Mouse (Mus musculus): ENCODE data around the gene Sparc. TPM values are rescaled to one million over a fixed set of nuclear protein-coding genes. Genes with fewer than 3 reads are reported as not detected.
"Not testable (repeated sequence)": the region's sequence is repeated elsewhere in the genome, so short reads cannot be mapped to it uniquely, and the experiment has no call there.

Sparc gene
- polyA plus RNA-seq, 1 experiment from 2014 or later = 316 TPM

DNA sequence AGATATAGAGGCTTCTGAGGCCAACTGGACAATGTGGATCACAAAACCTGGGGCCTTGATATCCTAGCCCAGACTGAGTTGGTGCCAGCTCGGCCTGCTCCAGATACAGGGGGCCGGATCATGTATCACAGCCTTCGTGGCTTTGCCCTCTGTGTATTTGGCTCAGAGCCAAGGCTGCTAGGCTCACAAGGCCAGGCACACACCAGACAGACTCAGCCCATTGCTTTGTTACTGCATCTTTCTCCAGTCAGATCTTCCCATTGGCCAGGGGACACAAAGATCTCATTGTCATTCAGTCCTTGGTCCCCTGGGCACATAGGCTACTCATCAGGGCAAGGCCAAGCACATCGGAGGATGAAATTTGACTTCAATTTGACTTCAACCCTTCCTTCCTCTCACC is 773 bp upstream of the Sparc start:
- WGBS = 4% methylated on average over 4 of the region's 4 CpGs
- H3K9me3 ChIP-seq (ENCODE audit: control insufficient read depth, low read length) = no peaks in the 10 kb centered on the region

DNA sequence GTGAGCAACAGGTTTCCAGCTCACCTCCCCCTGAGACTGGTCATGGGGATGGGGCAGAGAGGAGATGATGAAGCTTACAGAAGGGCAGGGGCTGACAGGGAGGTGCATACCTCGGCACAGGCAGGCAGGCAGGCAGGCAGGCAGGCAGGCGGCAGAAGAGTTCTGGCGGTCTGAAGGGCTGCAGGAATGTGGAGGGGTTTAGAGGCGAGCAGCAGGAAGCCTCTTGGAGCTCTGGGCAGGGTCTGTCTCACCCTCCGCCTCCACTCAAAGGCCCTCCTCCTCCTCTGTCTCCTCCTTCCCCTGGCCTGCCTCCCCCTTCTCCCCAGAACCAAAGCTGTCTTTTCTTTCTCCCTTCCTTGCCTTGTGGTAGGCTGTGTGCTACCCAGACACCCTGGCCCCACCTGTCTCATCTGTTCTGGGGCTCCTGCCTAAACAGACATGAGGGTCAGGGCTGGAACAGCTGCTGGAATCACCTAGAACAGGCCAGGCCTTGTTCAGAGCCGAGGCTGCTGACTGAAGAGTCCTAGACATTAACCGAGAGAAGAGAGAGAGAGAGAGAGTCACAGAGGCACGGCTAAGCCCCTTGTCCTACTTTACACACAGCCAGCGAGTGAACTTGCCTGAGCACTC is 3.2 kb downstream of the Sparc start:
- peak overlapping the region; percentile 22 for H3K4me3 ChIP-seq (replicated peaks; ENCODE audit: low read length)
- H3K9ac ChIP-seq (replicated peaks; ENCODE audit: low read depth, low read length) = peak overlapping the region; percentile 35
- 5% methylated on average over 9 of the region's 9 CpGs for WGBS
- no peaks in the 10 kb centered on the region for H3K9me3 ChIP-seq (ENCODE audit: control insufficient read depth, low read length)
- peak; percentile 73; the same call in 1 of the 2 replicates for ATAC-seq
- peaks cover 38% of the 10 kb centered on the region for H3K4me1 ChIP-seq (replicated peaks; ENCODE audit: control insufficient read depth, insufficient read depth, low read length)
- H3K27ac ChIP-seq (ENCODE audit: low read length) = peak overlapping the region; percentile 53; the same call in 1 of the 2 replicates
- H3K27me3 ChIP-seq (replicated peaks; ENCODE audit: control insufficient read depth, insufficient read depth, low read length) = no peaks in the 10 kb centered on the region
- no peaks in the 10 kb centered on the region for H3K36me3 ChIP-seq (ENCODE audit: control insufficient read depth, insufficient read depth)
- H3K4me2 ChIP-seq (ENCODE audit: low read length) = peak overlapping the region; percentile 43

More for the DNA sequence above, 773 bp upstream of the Sparc start:
- H3K4me2 ChIP-seq (ENCODE audit: low read length) = no peak overlapping the region
- peaks cover 33% of the 10 kb centered on the region for H3K4me1 ChIP-seq (replicated peaks; ENCODE audit: control insufficient read depth, insufficient read depth, low read length)
- no peak overlapping the region for H3K4me3 ChIP-seq (replicated peaks; ENCODE audit: low read length)
- H3K36me3 ChIP-seq (ENCODE audit: control insufficient read depth, insufficient read depth) = no peaks in the 10 kb centered on the region
- peak; percentile 57 for ATAC-seq
- H3K9ac ChIP-seq (replicated peaks; ENCODE audit: low read depth, low read length) = no peak overlapping the region
- H3K27me3 ChIP-seq (replicated peaks; ENCODE audit: control insufficient read depth, insufficient read depth, low read length) = no peaks in the 10 kb centered on the region
- no peak overlapping the region for H3K27ac ChIP-seq (ENCODE audit: low read length)

DNA sequence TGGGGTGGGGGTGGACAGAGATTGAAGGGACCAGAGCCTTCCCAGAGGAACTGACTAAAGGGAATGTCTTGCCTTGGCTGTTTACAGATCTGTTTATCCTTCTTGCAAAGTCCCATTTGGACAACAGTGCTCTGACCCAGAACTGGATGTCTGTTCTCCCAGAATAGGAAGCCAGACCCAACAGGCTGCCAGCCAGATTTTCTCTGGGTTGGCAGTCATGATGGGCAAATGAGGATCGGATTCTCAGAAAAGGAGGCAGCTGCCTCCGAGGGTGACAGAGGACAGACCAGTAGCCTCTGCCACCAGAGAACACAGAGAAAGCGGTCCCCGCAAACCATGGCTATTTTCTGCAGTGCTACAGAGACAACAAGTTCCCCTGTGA is 3.7 kb downstream of the Sparc start:
- Histone ChIP-seq H3K4me3 (replicated peaks; ENCODE audit: low read length) (peak overlapping the region; percentile 22), H3K27ac (ENCODE audit: low read length) (peak overlapping the region; percentile 53; the same call in 1 of the 2 replicates), H3K4me1 (replicated peaks; ENCODE audit: control insufficient read depth, insufficient read depth, low read length) (peaks cover 34% of the 10 kb centered on the region), H3K36me3 (ENCODE audit: control insufficient read depth, insufficient read depth) (no peaks in the 10 kb centered on the region), H3K9ac (replicated peaks; ENCODE audit: low read depth, low read length) (peak overlapping the region; percentile 35), H3K27me3 (replicated peaks; ENCODE audit: control insufficient read depth, insufficient read depth, low read length) (no peaks in the 10 kb centered on the region), H3K4me2 (ENCODE audit: low read length) (peak overlapping the region; percentile 43), H3K9me3 (ENCODE audit: control insufficient read depth, low read length) (no peaks in the 10 kb centered on the region)
- no peak for ATAC-seq
- WGBS = 4% methylated on average over 4 of the region's 4 CpGs

- peak overlapping the region; percentile 22 for H3K4me3 ChIP-seq (replicated peaks; ENCODE audit: low read length)
- ATAC-seq = no peak
- H3K27me3 ChIP-seq (replicated peaks; ENCODE audit: control insufficient read depth, insufficient read depth, low read length) = no peaks in the 10 kb centered on the region
- H3K9me3 ChIP-seq (ENCODE audit: control insufficient read depth, low read length) = no peaks in the 10 kb centered on the region
- H3K36me3 ChIP-seq (ENCODE audit: control insufficient read depth, insufficient read depth) = no peaks in the 10 kb centered on the region
- H3K27ac ChIP-seq (ENCODE audit: low read length) = no peak overlapping the region
- peak overlapping the region; percentile 43 for H3K4me2 ChIP-seq (ENCODE audit: low read length)
- H3K9ac ChIP-seq (replicated peaks; ENCODE audit: low read depth, low read length) = 0 out of 2 replicates have a peak overlapping the region, but pooled peaks have one; percentile 17
- H3K4me1 ChIP-seq (replicated peaks; ENCODE audit: control insufficient read depth, insufficient read depth, low read length) = peaks cover 28% of the 10 kb centered on the region
- 9% methylated on average over 3 of the region's 3 CpGs for WGBS
Observed at GRCm38 (mm10) chr11:55418704-55419061, 4.3 kb downstream of the Sparc start.

DNA sequence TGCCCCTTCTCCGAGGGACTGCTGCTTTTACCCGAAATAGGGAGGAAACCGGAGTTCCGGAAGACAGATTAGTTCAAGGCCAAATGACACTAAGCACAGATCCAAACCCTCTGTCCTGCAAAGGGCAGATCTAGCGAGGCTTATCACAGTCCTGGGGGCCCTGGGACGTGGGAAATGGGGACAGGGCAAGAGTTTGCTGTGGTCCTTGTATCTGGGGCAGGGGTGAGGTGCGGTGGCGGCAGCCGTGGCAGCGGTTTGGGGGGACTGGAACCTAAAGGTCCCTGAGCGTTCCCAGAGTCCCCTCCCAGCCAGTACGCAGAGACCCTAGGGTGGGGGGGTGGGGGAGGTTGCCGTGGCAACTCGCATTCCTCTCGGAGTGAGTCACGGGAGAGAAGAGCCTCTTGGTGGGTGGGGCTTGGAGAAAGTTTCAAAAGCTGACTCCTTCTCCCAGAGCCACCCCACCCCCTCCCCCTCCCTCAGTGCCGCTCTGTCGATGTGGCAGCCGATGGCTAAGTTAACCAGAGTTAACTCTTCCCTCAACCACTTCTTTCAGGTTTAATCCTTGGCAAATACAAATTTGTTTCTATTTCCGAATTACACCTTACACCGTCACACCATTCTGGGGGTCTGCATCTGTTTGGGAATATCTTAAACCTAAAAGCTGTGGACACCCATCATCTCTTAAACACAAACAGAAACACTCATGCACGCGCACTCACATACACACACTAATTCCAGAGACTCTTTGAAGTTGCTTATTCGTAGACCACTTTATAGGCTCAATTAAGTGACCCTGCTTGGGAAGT is 4.9 kb downstream of the Sparc start:
- WGBS = 1% methylated on average over 24 of the region's 24 CpGs
- peak; percentile 73 for ATAC-seq
- H3K4me1 ChIP-seq (replicated peaks; ENCODE audit: control insufficient read depth, insufficient read depth, low read length) = peaks cover 26% of the 10 kb centered on the region
- no peaks in the 10 kb centered on the region for H3K36me3 ChIP-seq (ENCODE audit: control insufficient read depth, insufficient read depth)
- peak overlapping the region; percentile 33 for H3K9ac ChIP-seq (replicated peaks; ENCODE audit: low read depth, low read length)
- H3K4me2 ChIP-seq (ENCODE audit: low read length) = peak overlapping the region; percentile 43
- 0 out of 2 replicates have a peak overlapping the region, but pooled peaks have one; percentile 5 for H3K27ac ChIP-seq (ENCODE audit: low read length)
- H3K9me3 ChIP-seq (ENCODE audit: control insufficient read depth, low read length) = no peaks in the 10 kb centered on the region
- H3K4me3 ChIP-seq (replicated peaks; ENCODE audit: low read length) = peak overlapping the region; percentile 22
- H3K27me3 ChIP-seq (replicated peaks; ENCODE audit: control insufficient read depth, insufficient read depth, low read length) = no peaks in the 10 kb centered on the region

GRCm38 (mm10) chr11:55416609-55417265 is 6.2 kb downstream of the Sparc start:
- ATAC-seq = no peak
- 81% methylated on average over 6 of the region's 6 CpGs for WGBS
- Histone ChIP-seq H3K36me3 (ENCODE audit: control insufficient read depth, insufficient read depth) (no peaks in the 10 kb centered on the region), H3K9me3 (ENCODE audit: control insufficient read depth, low read length) (no peaks in the 10 kb centered on the region), H3K27ac (ENCODE audit: low read length) (no peak overlapping the region), H3K27me3 (replicated peaks; ENCODE audit: control insufficient read depth, insufficient read depth, low read length) (no peaks in the 10 kb centered on the region), H3K4me3 (replicated peaks; ENCODE audit: low read length) (no peak overlapping the region), H3K4me2 (ENCODE audit: low read length) (no peak overlapping the region), H3K9ac (replicated peaks; ENCODE audit: low read depth, low read length) (no peak overlapping the region), H3K4me1 (replicated peaks; ENCODE audit: control insufficient read depth, insufficient read depth, low read length) (peaks cover 26% of the 10 kb centered on the region)

- not testable (repeated sequence) for H3K36me3 ChIP-seq (ENCODE audit: control insufficient read depth, insufficient read depth); H3K9me3 ChIP-seq (ENCODE audit: control insufficient read depth, low read length); H3K4me3 ChIP-seq (replicated peaks; ENCODE audit: low read length); ATAC-seq; H3K27me3 ChIP-seq (replicated peaks; ENCODE audit: control insufficient read depth, insufficient read depth, low read length); H3K9ac ChIP-seq (replicated peaks; ENCODE audit: low read depth, low read length); H3K27ac ChIP-seq (ENCODE audit: low read length); H3K4me2 ChIP-seq (ENCODE audit: low read length)
- peaks cover 26% of the 10 kb centered on the region for H3K4me1 ChIP-seq (replicated peaks; ENCODE audit: control insufficient read depth, insufficient read depth, low read length)
- WGBS = 95% methylated on average over 6 of the region's 6 CpGs
Observed at GRCm38 (mm10) chr11:55415731-55416130, 7.3 kb downstream of the Sparc start.

DNA sequence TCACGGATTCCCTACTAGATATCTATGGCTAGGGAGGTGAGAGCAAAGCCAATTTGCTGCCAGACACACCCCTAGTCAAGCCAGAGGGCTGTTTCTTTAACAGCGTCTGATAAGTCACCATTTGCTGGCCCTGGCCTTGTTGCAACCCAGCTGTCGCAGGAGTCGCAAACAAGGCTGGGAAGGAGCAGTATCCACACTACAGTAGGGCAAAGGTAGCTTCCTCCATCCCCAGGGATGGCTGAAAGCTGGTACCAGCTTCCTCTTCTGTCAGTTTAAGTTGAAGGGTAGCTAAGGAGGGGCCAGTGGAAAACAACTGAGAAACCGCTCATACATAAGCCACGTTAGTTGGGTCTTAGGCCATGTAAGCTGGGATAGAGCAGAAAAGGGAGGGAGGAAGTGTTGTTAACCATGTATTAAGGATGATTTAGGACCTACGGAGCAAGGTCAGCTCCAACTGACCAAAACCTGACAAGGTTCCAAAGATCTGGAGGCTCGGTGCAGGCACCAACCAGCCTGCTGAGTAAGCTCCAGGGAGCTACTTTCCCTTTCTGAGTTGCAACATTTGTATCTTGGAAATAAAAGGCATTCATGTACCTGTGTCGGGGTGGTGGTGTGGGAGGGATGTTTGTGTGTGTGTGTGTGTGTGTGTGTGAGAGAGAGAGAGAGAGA is 7.8 kb downstream of the Sparc start:
- Histone ChIP-seq H3K27me3 (replicated peaks; ENCODE audit: control insufficient read depth, insufficient read depth, low read length) (no peaks in the 10 kb centered on the region), H3K27ac (ENCODE audit: low read length) (no peak overlapping the region), H3K36me3 (ENCODE audit: control insufficient read depth, insufficient read depth) (no peaks in the 10 kb centered on the region), H3K9ac (replicated peaks; ENCODE audit: low read depth, low read length) (no peak overlapping the region), H3K4me3 (replicated peaks; ENCODE audit: low read length) (no peak overlapping the region), H3K4me1 (replicated peaks; ENCODE audit: control insufficient read depth, insufficient read depth, low read length) (peaks cover 25% of the 10 kb centered on the region), H3K9me3 (ENCODE audit: control insufficient read depth, low read length) (no peaks in the 10 kb centered on the region), H3K4me2 (ENCODE audit: low read length) (no peak overlapping the region)
- 75% methylated on average over 9 of the region's 9 CpGs for WGBS
- no peak for ATAC-seq

DNA sequence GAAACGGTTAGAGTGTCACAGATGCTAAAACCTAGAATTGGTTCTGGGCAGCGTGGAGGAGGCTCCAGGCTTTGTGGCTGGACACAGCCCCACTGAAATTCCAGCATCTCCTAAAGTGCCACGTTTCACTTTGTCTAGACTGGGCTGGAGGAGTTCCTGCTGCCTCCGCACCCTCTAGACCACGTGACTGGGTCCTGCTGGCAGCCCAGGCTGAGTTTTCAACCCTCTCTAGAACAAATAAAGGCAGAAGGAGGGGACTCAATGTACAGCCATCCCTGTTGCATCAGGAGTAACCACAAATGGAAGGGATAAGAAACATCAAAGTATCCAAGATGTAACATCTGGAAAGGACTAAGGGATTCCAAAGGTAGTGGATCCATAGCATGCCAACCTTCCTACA is 8.7 kb downstream of the Sparc start:
- H3K9me3 ChIP-seq (ENCODE audit: control insufficient read depth, low read length) = no peaks in the 10 kb centered on the region
- no peaks in the 10 kb centered on the region for H3K36me3 ChIP-seq (ENCODE audit: control insufficient read depth, insufficient read depth)
- 67% methylated on average over 5 of the region's 5 CpGs for WGBS
- no peaks in the 10 kb centered on the region for H3K27me3 ChIP-seq (replicated peaks; ENCODE audit: control insufficient read depth, insufficient read depth, low read length)
- H3K4me1 ChIP-seq (replicated peaks; ENCODE audit: control insufficient read depth, insufficient read depth, low read length) = peaks cover 17% of the 10 kb centered on the region
- ATAC-seq = no peak
- no peak overlapping the region for H3K4me3 ChIP-seq (replicated peaks; ENCODE audit: low read length)
- H3K9ac ChIP-seq (replicated peaks; ENCODE audit: low read depth, low read length) = no peak overlapping the region
- H3K27ac ChIP-seq (ENCODE audit: low read length) = no peak overlapping the region
- no peak overlapping the region for H3K4me2 ChIP-seq (ENCODE audit: low read length)

All from forebrain, embryonic 16.5 days (tissue).